Mouse (Mus musculus): Measurements from ENCODE around the gene Olfr1389. TPM values are rescaled to one million over a fixed set of nuclear protein-coding genes. Genes with fewer than 3 reads are reported as not detected.
"Not testable (repeated sequence)": the region's sequence is repeated elsewhere in the genome, so short reads cannot be mapped to it uniquely, and the experiment has no call there.

The Olfr1389 gene
- polyA plus RNA-seq, 1 experiment from 2014 or later: not detected

DNA sequence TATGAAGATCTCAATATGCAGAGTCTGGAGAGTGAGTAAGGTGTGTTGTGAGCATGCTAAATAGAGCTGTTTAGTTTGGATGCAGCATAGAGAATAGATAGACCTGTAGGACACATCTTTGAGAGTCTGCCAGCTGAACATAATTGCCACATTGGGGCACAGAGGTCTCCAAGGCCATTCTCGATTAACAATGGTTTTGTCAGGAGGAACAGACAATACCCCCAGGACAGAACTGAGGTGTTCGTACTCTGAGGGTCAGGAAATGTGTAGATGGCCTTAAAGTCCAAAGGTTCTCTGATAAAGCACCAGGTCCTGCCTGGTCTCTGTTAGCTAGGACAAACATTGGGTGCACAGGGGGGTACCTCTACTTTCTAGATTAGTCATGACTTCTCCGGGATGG is 41.9 kb downstream of the Olfr1389 start, which contains the start of gene Olfr1386:
Gene Olfr1386, plus strand, starts transcription at position 301 of the 400 bp plus-strand sequence.
- not testable (repeated sequence) for H3K36me3 ChIP-seq (ENCODE audit: control insufficient read depth, insufficient read depth, low read length); H3K27me3 ChIP-seq (replicated peaks; ENCODE audit: control insufficient read depth, insufficient read depth, low read length); H3K4me1 ChIP-seq (ENCODE audit: control insufficient read depth, insufficient read depth, low read length); H3K27ac ChIP-seq (ENCODE audit: low read length); H3K9ac ChIP-seq (ENCODE audit: low read depth, low read length); H3K4me3 ChIP-seq (ENCODE audit: low read length); H3K4me2 ChIP-seq (ENCODE audit: low read depth, low read length); H3K9me3 ChIP-seq (ENCODE audit: control insufficient read depth, low read length); ATAC-seq
- WGBS: 81% methylated on average over 2 of the region's 3 CpGs

Other genes with a start within 250 kb of the Olfr1389 start
- gene Btnl9, start 235.9 kb upstream of the Olfr1389 start, polyA plus RNA-seq (2015; fragmentation: Nextera tagmentation; extraction: Ambion mirVana): 1.6 TPM in 2 replicates
- gene Zfp62, start 219.8 kb upstream of the Olfr1389 start, polyA plus RNA-seq (2015; fragmentation: Nextera tagmentation; extraction: Ambion mirVana): 20.7 and 23.1 TPM in 2 replicates
- gene Mgat1, start 178.9 kb upstream of the Olfr1389 start, polyA plus RNA-seq (2015; fragmentation: Nextera tagmentation; extraction: Ambion mirVana): 62.4 and 65.8 TPM in 2 replicates
- 0.13 TPM in 1 of 2 replicates, not detected in the other for gene Olfr1393, start 144.8 kb upstream of the Olfr1389 start, polyA plus RNA-seq (2015; fragmentation: Nextera tagmentation; extraction: Ambion mirVana)
- not detected in 2 replicates for gene Olfr1392, start 137.8 kb upstream of the Olfr1389 start, polyA plus RNA-seq (2015; fragmentation: Nextera tagmentation; extraction: Ambion mirVana)
- not detected in 2 replicates for gene Olfr10, start 118.3 kb upstream of the Olfr1389 start, polyA plus RNA-seq (2015; fragmentation: Nextera tagmentation; extraction: Ambion mirVana)
- not detected in 2 replicates for gene Olfr1391, start 100.3 kb upstream of the Olfr1389 start, polyA plus RNA-seq (2015; fragmentation: Nextera tagmentation; extraction: Ambion mirVana)
- not detected in 2 replicates for gene Olfr1390, start 87.9 kb upstream of the Olfr1389 start, polyA plus RNA-seq (2015; fragmentation: Nextera tagmentation; extraction: Ambion mirVana)
- gene Olfr1388, start 13.6 kb downstream of the Olfr1389 start, polyA plus RNA-seq (2015; fragmentation: Nextera tagmentation; extraction: Ambion mirVana): 0.05 and 0.10 TPM in 2 replicates
- not detected in 2 replicates for gene Olfr1387, start 32.3 kb downstream of the Olfr1389 start, polyA plus RNA-seq (2015; fragmentation: Nextera tagmentation; extraction: Ambion mirVana)
- not detected in 2 replicates for gene Olfr1386, start 42.0 kb downstream of the Olfr1389 start, polyA plus RNA-seq (2015; fragmentation: Nextera tagmentation; extraction: Ambion mirVana)
- gene Olfr1385, start 66.0 kb downstream of the Olfr1389 start, polyA plus RNA-seq (2015; fragmentation: Nextera tagmentation; extraction: Ambion mirVana): not detected in 2 replicates
- gene Olfr1384, start 83.7 kb downstream of the Olfr1389 start, polyA plus RNA-seq (2015; fragmentation: Nextera tagmentation; extraction: Ambion mirVana): not detected in 2 replicates
- gene Olfr1383, start 96.6 kb downstream of the Olfr1389 start, polyA plus RNA-seq (2015; fragmentation: Nextera tagmentation; extraction: Ambion mirVana): not detected in 2 replicates
- not detected in 2 replicates for gene Olfr1382, start 105.2 kb downstream of the Olfr1389 start, polyA plus RNA-seq (2015; fragmentation: Nextera tagmentation; extraction: Ambion mirVana)
- gene Olfr1381, start 120.4 kb downstream of the Olfr1389 start, polyA plus RNA-seq (2015; fragmentation: Nextera tagmentation; extraction: Ambion mirVana): not detected in 2 replicates
- gene Olfr1380, start 133.8 kb downstream of the Olfr1389 start, polyA plus RNA-seq (2015; fragmentation: Nextera tagmentation; extraction: Ambion mirVana): not detected in 2 replicates
- gene Flt4, start 186.2 kb downstream of the Olfr1389 start, polyA plus RNA-seq (2015; fragmentation: Nextera tagmentation; extraction: Ambion mirVana): 4.0 and 4.3 TPM in 2 replicates
- not detected in 2 replicates for gene Scgb3a1, start 240.5 kb downstream of the Olfr1389 start, polyA plus RNA-seq (2015; fragmentation: Nextera tagmentation; extraction: Ambion mirVana)

Measured in intestine, embryonic 16.5 days (tissue).